ENCODE assay signal across 25 mouse cellular contexts in the genomic region with DNA sequence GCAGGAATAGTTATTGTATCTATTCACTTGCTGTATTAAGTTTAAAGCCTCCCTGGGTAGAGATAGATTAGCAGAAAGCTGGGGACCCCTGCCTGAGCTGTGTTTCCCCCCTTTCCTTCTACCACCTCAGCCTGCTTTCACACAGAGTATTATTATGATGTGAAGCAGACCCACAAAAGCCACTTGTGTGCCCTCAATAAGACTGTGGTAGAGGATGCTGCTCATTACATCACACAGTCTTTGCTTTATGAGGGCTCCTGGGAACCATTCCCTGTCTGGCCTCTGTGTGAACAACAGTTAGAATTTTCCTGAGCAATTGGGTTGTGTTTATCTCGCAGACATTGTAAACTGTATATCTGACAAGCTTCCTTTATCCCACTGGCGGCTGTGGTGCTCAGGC.
DNase-seq lines count a peak whose midpoint lies in the region; ATAC-seq lines count a peak whose summit lies in the region.
"Had no signal": no experiment of that assay in that cellular context is flagged by ENCODE, and none has a peak within 500 bp of the region (broad histone marks: within the 10 kb centered on the region; RNA-seq: fewer than 3 reads in every experiment).

No protein-coding gene starts in this region.

- no peak for ATAC-seq in forebrain, embryonic 14.5 days
- no peak for ATAC-seq in midbrain, embryonic 11.5 days (ENCODE audit: low FRiP score)
- peak; percentile 74; the same call in 1 of the 2 replicates for ATAC-seq in neural tube, embryonic 14.5 days (ENCODE audit: low read depth)
- ATAC-seq: activated CD4-positive, CD25-positive, alpha-beta regulatory T cell, adult 4 months; CD4-positive, CD25-positive, alpha-beta regulatory T cell, adult 4 months; forebrain, embryonic 15.5 days; forebrain, postnatal 0 days; Patski had no signal

- H3K4me3 ChIP-seq in forebrain, embryonic 14.5 days (ENCODE audit: low read depth, low read length), result no peak overlapping the region
- no peak overlapping the region for H3K4me3 ChIP-seq in forebrain, embryonic 10.5 days
- H3K4me3 ChIP-seq in midbrain, embryonic 11.5 days (ENCODE audit: low read depth, low read length), result no peak overlapping the region
- H3K4me3 ChIP-seq in midbrain, embryonic 10.5 days, result no peak overlapping the region
- no peak overlapping the region for H3K4me3 ChIP-seq in neural tube, embryonic 14.5 days (ENCODE audit: low read depth, low read length)
- H3K4me3 ChIP-seq: embryonic facial prominence, embryonic 10.5 days; embryonic facial prominence, embryonic 12.5 days; forebrain, embryonic 12.5 days; forebrain, embryonic 15.5 days had no signal

- DNase-seq in forebrain, embryonic 14.5 days (ENCODE audit: low spot score), result peak; percentile 3
- DNase-seq in forebrain, embryonic 10.5 days (ENCODE audit: extremely low spot score, low spot score), result no peak
- peak; percentile 21 for DNase-seq in midbrain, embryonic 11.5 days (ENCODE audit: low spot score, missing footprints)
- no peak for DNase-seq in midbrain, embryonic 10.5 days (ENCODE audit: low spot score)
- no peak for DNase-seq in kidney, adult 8-10 months
- DNase-seq: adrenal gland, adult 8-10 months; adrenal gland, postnatal 14 days; adrenal gland, postnatal 36 days; B cell, adult 2 months; cerebellum, adult 11-12 months; cerebellum, adult 2 months; cerebellum, adult 9-10 months; cerebellum, postnatal 10 days; cerebellum, postnatal 25 days; forebrain, postnatal 0 days had no signal

- H3K4me2 ChIP-seq in forebrain, embryonic 14.5 days (ENCODE audit: low read length), result no peak overlapping the region
- H3K4me2 ChIP-seq in midbrain, embryonic 11.5 days, result no peak overlapping the region
- no peak overlapping the region for H3K4me2 ChIP-seq in neural tube, embryonic 14.5 days (ENCODE audit: low read depth, low read length)
- H3K4me2 ChIP-seq: embryonic facial prominence, embryonic 12.5 days; forebrain, embryonic 12.5 days; forebrain, embryonic 15.5 days had no signal

- no peaks in the 10 kb centered on the region for H3K27me3 ChIP-seq in forebrain, embryonic 14.5 days (replicated peaks; ENCODE audit: control insufficient read depth, insufficient read depth, low read length)
- no peaks in the 10 kb centered on the region for H3K27me3 ChIP-seq in forebrain, embryonic 10.5 days (ENCODE audit: poor library complexity, severe bottlenecking)
- no peaks in the 10 kb centered on the region for H3K27me3 ChIP-seq in midbrain, embryonic 11.5 days (ENCODE audit: control insufficient read depth, insufficient read depth, low read length)
- H3K27me3 ChIP-seq in midbrain, embryonic 10.5 days (ENCODE audit: low read depth, poor library complexity, severe bottlenecking), result no peaks in the 10 kb centered on the region
- H3K27me3 ChIP-seq in neural tube, embryonic 14.5 days (ENCODE audit: control insufficient read depth, insufficient read depth, low read length), result no peaks in the 10 kb centered on the region
- H3K27me3 ChIP-seq: CH12.LX; embryonic facial prominence, embryonic 12.5 days; forebrain, embryonic 12.5 days; forebrain, embryonic 15.5 days; Patski had no signal

- no peaks in the 10 kb centered on the region for H3K36me3 ChIP-seq in forebrain, embryonic 14.5 days (ENCODE audit: control insufficient read depth, insufficient read depth, low read length)
- H3K36me3 ChIP-seq in forebrain, embryonic 10.5 days (replicated peaks), result no peaks in the 10 kb centered on the region
- H3K36me3 ChIP-seq in midbrain, embryonic 11.5 days (ENCODE audit: control insufficient read depth, insufficient read depth, low read length), result no peaks in the 10 kb centered on the region
- H3K36me3 ChIP-seq in midbrain, embryonic 10.5 days, result no peaks in the 10 kb centered on the region
- no peaks in the 10 kb centered on the region for H3K36me3 ChIP-seq in neural tube, embryonic 14.5 days (ENCODE audit: control insufficient read depth, insufficient read depth, low read length)
- H3K36me3 ChIP-seq: embryonic facial prominence, embryonic 10.5 days; embryonic facial prominence, embryonic 12.5 days; forebrain, embryonic 12.5 days; forebrain, embryonic 15.5 days; G1E had no signal

- 66% methylated on average over 2 of the region's 2 CpGs for WGBS in forebrain, embryonic 14.5 days
- 87% methylated on average over 2 of the region's 2 CpGs for WGBS in forebrain, embryonic 10.5 days
- WGBS in midbrain, embryonic 11.5 days, result 83% methylated on average over 2 of the region's 2 CpGs
- 91% methylated on average over 2 of the region's 2 CpGs for WGBS in midbrain, embryonic 10.5 days
- 24% methylated on average over 2 of the region's 2 CpGs for WGBS in neural tube, embryonic 14.5 days

- no peak overlapping the region for H3K9ac ChIP-seq in forebrain, embryonic 14.5 days (ENCODE audit: low read length)
- no peak overlapping the region for H3K9ac ChIP-seq in midbrain, embryonic 11.5 days (ENCODE audit: low read length)
- H3K9ac ChIP-seq in neural tube, embryonic 14.5 days (replicated peaks; ENCODE audit: low read depth, low read length), result no peak overlapping the region
- H3K9ac ChIP-seq: embryonic facial prominence, embryonic 12.5 days; forebrain, embryonic 12.5 days; forebrain, embryonic 15.5 days; forebrain, postnatal 0 days had no signal

- no peak overlapping the region for H3K27ac ChIP-seq in forebrain, embryonic 14.5 days (ENCODE audit: low read depth, low read length)
- no peak overlapping the region for H3K27ac ChIP-seq in forebrain, embryonic 10.5 days
- no peak overlapping the region for H3K27ac ChIP-seq in midbrain, embryonic 11.5 days (ENCODE audit: low read depth, low read length)
- H3K27ac ChIP-seq in midbrain, embryonic 10.5 days (replicated peaks), result no peak overlapping the region
- H3K27ac ChIP-seq in neural tube, embryonic 14.5 days (ENCODE audit: low read depth, low read length), result no peak overlapping the region
- H3K27ac ChIP-seq: embryonic facial prominence, embryonic 10.5 days; embryonic facial prominence, embryonic 12.5 days; forebrain, embryonic 12.5 days; forebrain, embryonic 15.5 days had no signal

- H3K9me3 ChIP-seq in forebrain, embryonic 14.5 days (replicated peaks; ENCODE audit: control insufficient read depth, low read length), result no peaks in the 10 kb centered on the region
- H3K9me3 ChIP-seq in forebrain, embryonic 10.5 days, result no peaks in the 10 kb centered on the region
- H3K9me3 ChIP-seq in midbrain, embryonic 11.5 days (ENCODE audit: control insufficient read depth, low read length), result no peaks in the 10 kb centered on the region
- no peaks in the 10 kb centered on the region for H3K9me3 ChIP-seq in midbrain, embryonic 10.5 days (replicated peaks)
- no peaks in the 10 kb centered on the region for H3K9me3 ChIP-seq in neural tube, embryonic 14.5 days (ENCODE audit: control insufficient read depth, low read length)
- H3K9me3 ChIP-seq: embryonic facial prominence, embryonic 10.5 days; embryonic facial prominence, embryonic 12.5 days; forebrain, embryonic 12.5 days; forebrain, embryonic 15.5 days had no signal

- no peaks in the 10 kb centered on the region for H3K4me1 ChIP-seq in forebrain, embryonic 14.5 days (ENCODE audit: control insufficient read depth, insufficient read depth, low read length)
- no peaks in the 10 kb centered on the region for H3K4me1 ChIP-seq in forebrain, embryonic 10.5 days
- no peaks in the 10 kb centered on the region for H3K4me1 ChIP-seq in midbrain, embryonic 11.5 days (ENCODE audit: control insufficient read depth, insufficient read depth, low read length)
- H3K4me1 ChIP-seq in midbrain, embryonic 10.5 days, result no peaks in the 10 kb centered on the region
- peaks cover 9% of the 10 kb centered on the region; the same call in 1 of the 2 replicates for H3K4me1 ChIP-seq in neural tube, embryonic 14.5 days (ENCODE audit: control insufficient read depth, insufficient read depth, low read length)
- H3K4me1 ChIP-seq: embryonic facial prominence, embryonic 10.5 days; embryonic facial prominence, embryonic 12.5 days; forebrain, embryonic 12.5 days; forebrain, embryonic 15.5 days had no signal

Comparison
In these comparisons a context has a peak if more than half of its experiments do, and no peak if none do; other contexts are left out.
1. DNase-seq: peak in forebrain, embryonic 14.5 days (single experiment) and midbrain, embryonic 11.5 days (single experiment); none in forebrain, embryonic 10.5 days (single experiment), midbrain, embryonic 10.5 days (single experiment) and kidney, adult 8-10 months (0 of 2).